Mouse (Mus musculus) G1E (cell line): ENCODE measurements around the gene Btn1a1. TPM values are rescaled to one million over a fixed set of nuclear protein-coding genes. Genes with fewer than 3 reads are reported as not detected.

Experiments used
- ATAC-seq: 2 replicates; pipeline ENCODE4 v1.8.0; 2016; ENCODE audit warnings: mild to moderate bottlenecking; ENCODE audit not compliant: insufficient number of reproducible peaks, poor library complexity, low FRiP score, severe bottlenecking; ENCODE audit errors: extremely low read depth
- DNase-seq: peaks from one replicate; pipeline ENCODE4 v3.0.0; 2012; ENCODE audit warnings: low spot score
- H3K27me3 ChIP-seq: 2 replicates; pipeline ENCODE4 v1.6.1; 2012; ENCODE audit warnings: mild to moderate bottlenecking, low read length, inconsistent platforms; ENCODE audit not compliant: insufficient read depth
- H3K36me3 ChIP-seq: replicated peaks from 2 replicates; pipeline ENCODE3; 2012; ENCODE audit warnings: mild to moderate bottlenecking, inconsistent platforms
- H3K4me1 ChIP-seq: 2 replicates; pipeline ENCODE4 v1.6.1; 2012; ENCODE audit warnings: low read depth, low read length, inconsistent platforms, mixed read lengths; ENCODE audit not compliant: insufficient read depth
- H3K4me3 ChIP-seq: 2 replicates; pipeline ENCODE4 v1.5.1; 2012; ENCODE audit warnings: low read depth, mild to moderate bottlenecking, inconsistent platforms, low read length, moderate library complexity, mixed read lengths
- H3K9me3 ChIP-seq: replicated peaks from 2 replicates; pipeline ENCODE4 v1.6.1; 2012; ENCODE audit warnings: inconsistent platforms
- CTCF ChIP-seq: IDR thresholded peaks from 2 replicates; pipeline ENCODE4 v1.5.1; 2012; ENCODE audit warnings: low read depth, low read length, inconsistent platforms, mixed read lengths
- GATA1 ChIP-seq: IDR thresholded peaks from 2 replicates; pipeline ENCODE4 v1.6.1; 2012; ENCODE audit warnings: borderline replicate concordance, low read length, inconsistent platforms, mixed read lengths
- GATA2 ChIP-seq: IDR thresholded peaks from 2 replicates; pipeline ENCODE4 v1.6.1; 2012; ENCODE audit warnings: low read depth, low read length, inconsistent platforms, borderline replicate concordance
- POLR2AphosphoS5 ChIP-seq: IDR thresholded peaks from 2 replicates; pipeline ENCODE4 v1.6.1; 2012; ENCODE audit warnings: low read depth, low read length, inconsistent platforms; ENCODE audit not compliant: insufficient replicate concordance
- TAL1 ChIP-seq: conservative IDR thresholded peaks from 2 replicates; pipeline ENCODE4 v1.6.1; 2012; ENCODE audit warnings: low read depth, low read length, inconsistent platforms, mixed read lengths
- polyA plus RNA-seq: library from polyadenylated mRNA; stranded (reverse); fragments of >175 nt; gene quantifications from 2 replicates; pipeline ENCODE4 v1.2.3, GENCODE M21; 2012
- total RNA-seq, 2 experiments: library from RNA; stranded (forward) in 1 of 2; stranded (reverse) in 1 of 2; fragments of 200-1000 nt in 1 of 2; fragments of >200 nt in 1 of 2; fragmentation: Nextera tagmentation in 1 of 2; gene quantifications; 2 replicates each; pipeline ENCODE4 v1.2.3; 2014 to 2017

Gene Btn1a1
- total and polyA plus RNA-seq, 3 experiments = 0.80 to 31.6 (median 0.82) TPM

- no peaks in the 10 kb centered on the region for H3K27me3 ChIP-seq
- TF ChIP-seq POLR2AphosphoS5 = no peak
- no peak for TF ChIP-seq TAL1
- no peak for TF ChIP-seq GATA2
- TF ChIP-seq CTCF = no peak
- no peak for TF ChIP-seq GATA1
- DNase-seq (no peak), ATAC-seq (no peak)
- H3K9me3 ChIP-seq = no peaks in the 10 kb centered on the region
- H3K4me3 ChIP-seq = peak overlapping the region; percentile 60
- no peaks in the 10 kb centered on the region for H3K36me3 ChIP-seq
- peaks cover 43% of the 10 kb centered on the region for H3K4me1 ChIP-seq
These were observed 27.2 kb downstream of the Btn1a1 start for GRCm38 (mm10) chr13:23438521-23438920.

GRCm38 (mm10) chr13:23437908-23438307 is 27.8 kb downstream of the Btn1a1 start:
- ATAC-seq (peak; percentile 31; the same call in 1 of the 2 replicates), DNase-seq (no peak)
- peaks cover 43% of the 10 kb centered on the region for H3K4me1 ChIP-seq

GRCm38 (mm10) chr13:23436861-23437822 is 28.6 kb downstream of the Btn1a1 start:
- TF ChIP-seq GATA1 = no peak
- no peak for TF ChIP-seq TAL1
- TF ChIP-seq POLR2AphosphoS5 = no peak
- TF ChIP-seq CTCF = no peak
- TF ChIP-seq GATA2 = no peak
- Histone ChIP-seq H3K9me3 (no peaks in the 10 kb centered on the region), H3K36me3 (no peaks in the 10 kb centered on the region), H3K27me3 (no peaks in the 10 kb centered on the region), H3K4me3 (peak overlapping the region; percentile 67), H3K4me1 (peaks cover 40% of the 10 kb centered on the region)
- DNase-seq (no peak), ATAC-seq (no peak)

More at GRCm38 (mm10) chr13:23437908-23438307, 27.8 kb downstream of the Btn1a1 start:
- Histone ChIP-seq H3K4me3 (peak overlapping the region; percentile 67), H3K36me3 (no peaks in the 10 kb centered on the region), H3K27me3 (no peaks in the 10 kb centered on the region), H3K9me3 (no peaks in the 10 kb centered on the region)
- TF ChIP-seq CTCF (no peak), GATA2 (no peak), GATA1 (no peak), TAL1 (no peak), POLR2AphosphoS5 (no peak)

DNA sequence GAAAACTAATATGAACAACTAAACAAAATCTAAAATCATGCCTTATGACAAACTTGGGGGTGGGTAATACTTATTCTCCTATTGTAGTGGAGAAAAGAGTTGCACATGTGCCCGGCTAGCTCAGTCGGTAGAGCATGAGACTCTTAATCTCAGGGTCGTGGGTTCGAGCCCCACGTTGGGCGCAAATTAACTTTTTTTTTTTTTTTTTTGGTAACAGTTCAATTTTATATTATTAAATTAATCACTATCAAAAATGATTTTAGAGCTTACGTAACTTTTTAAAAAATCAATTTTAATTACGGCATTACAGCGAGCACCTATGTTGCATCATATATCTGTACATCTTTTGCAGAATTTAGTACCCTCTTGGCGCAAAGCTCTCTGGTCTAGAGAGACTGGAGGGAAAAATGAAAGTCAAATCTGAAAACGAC is 29.5 kb downstream of the Btn1a1 start:
- no peak for ATAC-seq

DNA sequence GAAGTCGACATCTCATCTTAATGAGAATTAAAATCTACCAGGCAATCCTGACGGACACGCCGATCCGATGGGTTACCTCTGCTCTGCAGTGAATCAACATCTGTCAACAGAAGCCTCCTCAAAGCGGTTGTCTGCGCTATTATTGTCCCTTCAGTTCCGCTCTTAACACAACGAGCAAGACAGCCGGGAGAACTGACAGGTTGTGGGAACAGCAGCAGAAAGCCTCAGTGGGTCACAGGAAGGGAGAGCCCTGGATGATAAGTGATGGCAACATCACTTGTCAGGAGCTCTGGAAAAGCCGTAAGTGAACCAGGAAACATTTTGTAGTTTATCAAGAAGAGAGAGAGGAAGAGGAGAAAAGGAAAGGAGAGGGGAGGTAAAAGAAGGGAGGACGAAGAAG is 30.0 kb downstream of the Btn1a1 start:
- ATAC-seq = no peak
- TF ChIP-seq CTCF (no peak), GATA2 (no peak), POLR2AphosphoS5 (no peak), TAL1 (no peak), GATA1 (no peak)
- Histone ChIP-seq H3K4me3 (peak overlapping the region; percentile 69), H3K9me3 (no peaks in the 10 kb centered on the region), H3K4me1 (peaks cover 35% of the 10 kb centered on the region), H3K36me3 (no peaks in the 10 kb centered on the region), H3K27me3 (no peaks in the 10 kb centered on the region)
- DNase-seq = no peak

More for the DNA sequence above, 29.5 kb downstream of the Btn1a1 start:
- peak overlapping the region; percentile 69; the same call in 1 of the 2 replicates for H3K4me3 ChIP-seq
- H3K4me1 ChIP-seq = peaks cover 38% of the 10 kb centered on the region
- no peak for TF ChIP-seq TAL1
- no peak for TF ChIP-seq GATA2
- no peak for TF ChIP-seq GATA1
- TF ChIP-seq CTCF = no peak
- TF ChIP-seq POLR2AphosphoS5 = no peak
- H3K27me3 ChIP-seq = no peaks in the 10 kb centered on the region
- H3K9me3 ChIP-seq = no peaks in the 10 kb centered on the region
- no peaks in the 10 kb centered on the region for H3K36me3 ChIP-seq
- no peak for DNase-seq

DNA sequence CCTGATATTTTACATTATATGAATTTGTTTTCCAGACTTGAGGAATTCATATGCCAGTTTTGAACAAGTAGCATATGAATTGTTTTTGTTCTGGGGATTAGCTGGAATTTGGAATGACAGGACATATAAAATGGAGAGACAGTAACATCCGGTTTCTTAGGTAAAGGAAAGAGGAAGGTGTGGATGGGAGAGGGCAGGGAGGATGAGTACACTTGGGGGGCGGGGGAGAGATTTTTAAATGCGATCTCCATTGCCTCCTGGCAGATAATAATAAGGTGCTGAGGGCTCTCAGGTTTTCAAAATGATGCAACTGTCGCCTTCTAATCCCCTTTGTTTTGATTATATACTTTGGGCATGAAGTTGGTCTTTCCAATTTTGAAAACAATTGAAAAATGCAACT is 30.5 kb downstream of the Btn1a1 start:
- no peak for DNase-seq

More for the DNA sequence above, 30.5 kb downstream of the Btn1a1 start:
- ATAC-seq = no peak
- Histone ChIP-seq H3K27me3 (no peaks in the 10 kb centered on the region), H3K4me1 (peaks cover 35% of the 10 kb centered on the region), H3K4me3 (peak overlapping the region; percentile 69), H3K9me3 (no peaks in the 10 kb centered on the region), H3K36me3 (no peaks in the 10 kb centered on the region)
- TF ChIP-seq TAL1 (no peak), GATA1 (no peak), POLR2AphosphoS5 (no peak), CTCF (no peak), GATA2 (no peak)
